Mouse (Mus musculus) forebrain, postnatal 0 days (tissue): ENCODE measurements around the gene Gpcpd1. TPM values are rescaled to one million over a fixed set of nuclear protein-coding genes. Genes with fewer than 3 reads are reported as not detected.

Experiments used
- ATAC-seq: fragments of 200-750 bp; cut with Nextera tagmentation; 2 replicates; pipeline ENCODE4 v1.8.0; 2017; ENCODE audit warnings: mild to moderate bottlenecking, moderate library complexity
- DNase-seq: peaks from one replicate; pipeline ENCODE4 v3.0.0-alpha.2; 2015
- H3K27ac ChIP-seq: fragments of 300-500 bp; sonication (generic); 2 replicates; pipeline ENCODE4 v1.5.1; 2014; ENCODE audit warnings: low read depth, mild to moderate bottlenecking, antibody characterized with exemption, low read length, moderate library complexity, mixed read lengths
- H3K27me3 ChIP-seq: fragments of 300-500 bp; sonication (generic); 2 replicates; pipeline ENCODE4 v1.6.1; 2014; ENCODE audit warnings: mild to moderate bottlenecking, low read length, mixed read lengths; ENCODE audit not compliant: insufficient read depth
- H3K36me3 ChIP-seq: fragments of 300-500 bp; sonication (generic); 2 replicates; pipeline ENCODE4 v1.6.1; 2014; ENCODE audit warnings: mild to moderate bottlenecking, moderate library complexity; ENCODE audit not compliant: insufficient read depth
- H3K4me1 ChIP-seq: fragments of 300-500 bp; sonication (generic); 2 replicates; pipeline ENCODE4 v1.6.1; 2014; ENCODE audit warnings: antibody characterized with exemption; ENCODE audit not compliant: insufficient read depth
- H3K4me2 ChIP-seq: fragments of 300-500 bp; sonication (generic); 2 replicates; pipeline ENCODE4 v1.6.1; 2014; ENCODE audit warnings: low read depth, mild to moderate bottlenecking, moderate library complexity
- H3K4me3 ChIP-seq: fragments of 300-500 bp; sonication (generic); 2 replicates; pipeline ENCODE4 v1.5.1; 2014; ENCODE audit warnings: low read depth, low read length, mixed read lengths
- H3K9ac ChIP-seq: fragments of 300-500 bp; sonication (generic); 2 replicates; pipeline ENCODE4 v1.6.1; 2014; ENCODE audit warnings: mild to moderate bottlenecking
- H3K9me3 ChIP-seq: fragments of 300-500 bp; sonication (generic); 2 replicates; pipeline ENCODE4 v1.6.1; 2016; ENCODE audit warnings: low read length
- CTCF ChIP-seq: sonication (generic); IDR thresholded peaks from 2 replicates; pipeline ENCODE4 v1.5.1; 2016; ENCODE audit warnings: antibody characterized with exemption, control low read depth, low read depth
- WGBS: fragments of 180-500 bp; shearing (Covaris S2); extraction: QIAGEN DNeasy Blood & Tissue Kit; methylation state at CpG from one replicate; pipeline ENCODE4 v1.1.7; 2014; 5-methylcytosine and 5-hydroxymethylcytosine counted together
- polyA plus RNA-seq: library from polyadenylated mRNA; unstranded; fragments of >200 nt; fragmentation: Nextera tagmentation; extraction: Ambion mirVana; gene quantifications from 2 replicates; pipeline ENCODE4 v1.2.1, GENCODE M21; 2015
- total RNA-seq: library from RNA; depleted of rRNA; stranded (reverse); fragments of >200 nt; gene quantifications from 2 replicates; pipeline ENCODE4 v1.2.3, GENCODE M21; 2014

Gpcpd1 gene
- total and polyA plus RNA-seq, 2 experiments from 2014 or later = 80.1 to 97.7 TPM

GRCm38 (mm10) chr2:132584191-132584590 lies 3.3 kb downstream of the Gpcpd1 start:
- no peak overlapping the region for H3K27ac ChIP-seq
- H3K36me3 ChIP-seq = no peaks in the 10 kb centered on the region
- DNase-seq = no peak
- no peak overlapping the region for H3K9ac ChIP-seq
- no peak overlapping the region for H3K4me3 ChIP-seq
- H3K9me3 ChIP-seq = no peaks in the 10 kb centered on the region
- WGBS = 68% methylated on average over 1 of the region's 1 CpGs
- H3K4me2 ChIP-seq = no peak overlapping the region
- TF ChIP-seq CTCF = no peak
- peaks cover 10% of the 10 kb centered on the region; the same call in 1 of the 2 replicates for H3K4me1 ChIP-seq
- no peak; the same call in 1 of the 2 replicates for ATAC-seq
- H3K27me3 ChIP-seq = no peaks in the 10 kb centered on the region

DNA sequence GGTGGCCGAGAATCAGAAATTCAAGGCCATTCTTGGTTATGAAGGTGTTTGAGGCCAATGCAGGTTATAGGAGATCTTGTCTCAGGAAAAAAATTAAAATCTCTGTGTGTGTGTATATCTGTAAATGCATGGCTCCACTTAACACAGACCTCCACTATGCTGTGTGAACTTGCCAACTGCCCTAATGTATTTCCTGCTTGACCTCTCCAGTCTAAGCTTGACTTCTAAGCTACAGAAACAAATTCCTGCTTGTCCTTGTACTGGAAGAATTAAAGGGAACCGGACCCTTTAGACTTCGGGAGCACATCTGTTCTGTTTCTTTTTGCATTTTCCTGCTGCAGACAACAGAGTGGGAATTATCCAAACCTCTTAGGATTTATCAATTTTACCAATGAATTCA lies 4.4 kb downstream of the Gpcpd1 start:
- ATAC-seq = no peak

GRCm38 (mm10) chr2:132582227-132582626 lies 5.3 kb downstream of the Gpcpd1 start:
- Histone ChIP-seq H3K36me3 (no peaks in the 10 kb centered on the region), H3K4me3 (no peak overlapping the region), H3K4me1 (peaks cover 10% of the 10 kb centered on the region; the same call in 1 of the 2 replicates), H3K27ac (peak overlapping the region; percentile 75), H3K9me3 (no peaks in the 10 kb centered on the region), H3K9ac (no peak overlapping the region), H3K27me3 (no peaks in the 10 kb centered on the region), H3K4me2 (no peak overlapping the region)
- DNase-seq (peak; percentile 86), ATAC-seq (peak; percentile 18)
- no peak for TF ChIP-seq CTCF
- 11% methylated on average over 4 of the region's 4 CpGs for WGBS

More for the DNA sequence above, 4.4 kb downstream of the Gpcpd1 start:
- WGBS = 73% methylated on average over 3 of the region's 3 CpGs
- Histone ChIP-seq H3K4me3 (no peak overlapping the region), H3K9me3 (no peaks in the 10 kb centered on the region), H3K9ac (no peak overlapping the region), H3K4me1 (peaks cover 10% of the 10 kb centered on the region; the same call in 1 of the 2 replicates), H3K4me2 (no peak overlapping the region), H3K27me3 (no peaks in the 10 kb centered on the region), H3K27ac (0 out of 2 replicates have a peak overlapping the region, but pooled peaks have one; percentile 58), H3K36me3 (no peaks in the 10 kb centered on the region)
- no peak for TF ChIP-seq CTCF
- no peak for DNase-seq

- Histone ChIP-seq H3K9ac (no peak overlapping the region), H3K27me3 (no peaks in the 10 kb centered on the region), H3K4me3 (no peak overlapping the region), H3K27ac (no peak overlapping the region), H3K9me3 (no peaks in the 10 kb centered on the region), H3K4me1 (peaks cover 23% of the 10 kb centered on the region; the same call in 1 of the 2 replicates), H3K36me3 (no peaks in the 10 kb centered on the region), H3K4me2 (no peak overlapping the region)
- TF ChIP-seq CTCF = no peak
- DNase-seq (no peak), ATAC-seq (no peak)
- WGBS = 83% methylated on average over 3 of the region's 3 CpGs
These were observed 7.8 kb downstream of the Gpcpd1 start for GRCm38 (mm10) chr2:132579689-132580088.

DNA sequence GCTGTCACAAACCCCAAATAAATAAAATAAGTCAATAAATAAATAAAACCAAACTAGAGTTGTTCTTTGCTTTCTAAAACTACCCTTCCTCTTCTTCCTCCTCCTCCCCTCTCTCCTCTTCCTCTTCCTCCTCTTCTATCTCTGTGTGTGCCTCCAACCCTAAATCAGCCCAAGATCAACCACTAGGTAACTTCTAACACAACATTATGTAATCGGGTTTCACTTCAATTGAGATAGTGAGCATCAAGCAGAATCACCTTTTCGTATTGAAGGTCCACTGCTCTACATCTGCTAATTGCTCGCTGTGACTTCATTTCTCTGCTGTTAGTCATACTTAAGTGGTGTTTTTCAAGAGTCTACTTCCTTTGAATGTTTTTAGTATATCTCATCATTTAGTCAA lies 8.8 kb downstream of the Gpcpd1 start:
- ATAC-seq (no peak), DNase-seq (no peak)
- peaks cover 23% of the 10 kb centered on the region; the same call in 1 of the 2 replicates for H3K4me1 ChIP-seq
- H3K27me3 ChIP-seq = no peaks in the 10 kb centered on the region
- H3K9ac ChIP-seq = 0 out of 2 replicates have a peak overlapping the region, but pooled peaks have one; percentile 99
- H3K36me3 ChIP-seq = no peaks in the 10 kb centered on the region
- peak overlapping the region; percentile 98; the same call in 1 of the 2 replicates for H3K27ac ChIP-seq
- no peak for TF ChIP-seq CTCF
- WGBS = 93% methylated on average over 3 of the region's 3 CpGs
- H3K9me3 ChIP-seq = no peaks in the 10 kb centered on the region
- no peak overlapping the region; the same call in 1 of the 2 replicates for H3K4me2 ChIP-seq
- H3K4me3 ChIP-seq = no peak overlapping the region

DNA sequence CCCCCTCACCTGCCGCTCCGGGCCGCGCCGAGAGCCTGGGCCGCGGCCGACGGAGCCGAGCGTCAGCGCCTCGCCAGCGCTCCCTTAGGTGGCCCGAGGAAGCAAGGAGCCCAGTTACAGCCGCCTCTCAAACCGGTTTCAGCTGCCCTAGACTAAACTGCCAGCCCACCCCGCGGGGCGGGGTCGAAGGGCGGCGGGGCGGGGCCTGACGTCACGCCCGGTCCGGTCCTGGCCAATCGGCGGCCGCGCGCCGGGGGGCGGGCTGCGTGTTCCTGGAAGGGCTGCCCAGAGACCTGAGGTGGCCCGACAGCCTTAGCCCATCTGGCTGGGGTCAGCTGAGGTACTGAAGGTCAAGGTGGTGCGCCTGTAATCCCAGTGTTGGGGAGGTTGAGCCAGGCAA lies 9.5 kb downstream of the Gpcpd1 start:
- no peaks in the 10 kb centered on the region for H3K9me3 ChIP-seq
- H3K4me1 ChIP-seq = peaks cover 23% of the 10 kb centered on the region; the same call in 1 of the 2 replicates
- peak; percentile 98 for ATAC-seq
- 2% methylated on average over 27 of the region's 38 CpGs for WGBS
- H3K36me3 ChIP-seq = no peaks in the 10 kb centered on the region
- peak; percentile 95 for DNase-seq
- TF ChIP-seq CTCF = peak; percentile 58
- H3K9ac ChIP-seq = peak overlapping the region; percentile 99
- no peaks in the 10 kb centered on the region for H3K27me3 ChIP-seq
- peak overlapping the region; percentile 56 for H3K4me2 ChIP-seq
- peak overlapping the region; percentile 98 for H3K27ac ChIP-seq
- peak overlapping the region; percentile 87 for H3K4me3 ChIP-seq

DNA sequence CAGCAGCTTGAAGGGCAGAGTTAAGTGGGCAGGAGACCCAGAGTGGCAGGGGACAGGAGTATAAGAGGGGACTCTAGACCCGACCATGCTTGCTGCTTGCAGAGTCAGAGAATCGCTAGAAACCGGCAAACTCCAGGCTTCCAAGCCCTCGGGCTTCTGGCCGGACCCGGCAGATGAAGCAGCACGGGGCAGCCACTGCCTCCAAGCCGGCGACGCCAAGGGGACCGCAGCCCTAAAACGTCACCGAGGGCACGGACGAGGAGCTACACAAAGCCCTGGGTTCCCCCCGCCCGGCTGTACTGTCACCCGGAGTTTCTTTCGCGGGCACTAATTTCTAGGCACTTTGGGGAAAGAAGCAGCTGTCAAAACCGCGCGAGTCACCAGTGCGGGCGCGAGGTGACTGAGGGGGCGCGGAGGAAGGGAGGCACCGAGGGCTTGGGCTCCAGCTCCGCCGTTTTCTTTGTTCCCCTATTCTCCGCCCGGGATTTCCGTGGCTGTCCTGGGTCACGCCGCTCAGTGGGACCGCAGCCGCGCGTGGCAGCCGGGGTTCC lies 10.0 kb downstream of the Gpcpd1 start:
- DNase-seq (peak; percentile 71), ATAC-seq (peak; percentile 63)
- Histone ChIP-seq H3K4me3 (peak overlapping the region; percentile 87), H3K4me1 (peaks cover 22% of the 10 kb centered on the region; the same call in 1 of the 2 replicates), H3K27me3 (no peaks in the 10 kb centered on the region), H3K9ac (peak overlapping the region; percentile 99), H3K4me2 (peak overlapping the region; percentile 56), H3K27ac (peak overlapping the region; percentile 98), H3K36me3 (no peaks in the 10 kb centered on the region), H3K9me3 (no peaks in the 10 kb centered on the region)
- WGBS = 1% methylated on average over 37 of the region's 41 CpGs
- TF ChIP-seq CTCF = no peak
